Mouse (Mus musculus): ENCODE measurements at regions not wholly inside any gene's neighbourhood (a gene's known extent, or its start where the extent isn't known, plus 50 kb on each side); places are given as distances from the start of the nearest gene placed in this dataset.
"Not testable (repeated sequence)": the region's sequence is repeated elsewhere in the genome, so short reads cannot be mapped to it uniquely, and the experiment has no call there.

DNA sequence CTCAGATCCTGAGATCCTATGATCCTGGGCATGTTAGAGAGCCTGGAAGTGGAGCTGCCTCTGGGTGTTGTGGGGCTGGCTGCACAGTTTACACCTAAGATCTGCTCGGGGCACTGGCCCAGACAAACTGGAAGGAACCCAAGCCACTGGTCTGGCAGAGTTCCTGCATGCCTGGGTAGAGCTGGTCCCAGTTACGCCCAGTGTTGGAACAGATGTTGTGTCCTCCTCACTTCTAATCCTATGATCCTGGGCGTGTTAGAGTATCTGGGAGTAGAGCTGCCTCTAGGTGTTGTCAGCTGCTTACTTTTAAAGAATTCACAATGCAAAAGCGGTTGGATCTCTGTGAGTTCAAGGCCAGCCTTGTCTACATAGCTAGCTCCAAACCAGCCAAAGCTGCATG lies 67.4 kb upstream of the Nt5e start:
- Histone ChIP-seq H3K4me1 (ENCODE audit: control insufficient read depth, insufficient read depth, low read length) (no peaks in the 10 kb centered on the region), H3K9ac (ENCODE audit: low read length) (no peak overlapping the region), H3K27ac (replicated peaks; ENCODE audit: low read depth, low read length) (no peak overlapping the region), H3K36me3 (ENCODE audit: control insufficient read depth, insufficient read depth, low read length) (no peaks in the 10 kb centered on the region), H3K4me3 (ENCODE audit: low read depth, low read length) (no peak overlapping the region), H3K4me2 (ENCODE audit: low read depth, severe bottlenecking) (no peak overlapping the region), H3K9me3 (ENCODE audit: control insufficient read depth, low read length) (no peaks in the 10 kb centered on the region), H3K27me3 (ENCODE audit: control insufficient read depth, insufficient read depth, low read length) (no peaks in the 10 kb centered on the region)
- DNase-seq (ENCODE audit: low spot score) (no peak), ATAC-seq (ENCODE audit: insufficient number of reproducible peaks, low FRiP score, low TSS enrichment, low read depth) (no peak)
- 87% methylated on average over 4 of the region's 4 CpGs for WGBS

DNA sequence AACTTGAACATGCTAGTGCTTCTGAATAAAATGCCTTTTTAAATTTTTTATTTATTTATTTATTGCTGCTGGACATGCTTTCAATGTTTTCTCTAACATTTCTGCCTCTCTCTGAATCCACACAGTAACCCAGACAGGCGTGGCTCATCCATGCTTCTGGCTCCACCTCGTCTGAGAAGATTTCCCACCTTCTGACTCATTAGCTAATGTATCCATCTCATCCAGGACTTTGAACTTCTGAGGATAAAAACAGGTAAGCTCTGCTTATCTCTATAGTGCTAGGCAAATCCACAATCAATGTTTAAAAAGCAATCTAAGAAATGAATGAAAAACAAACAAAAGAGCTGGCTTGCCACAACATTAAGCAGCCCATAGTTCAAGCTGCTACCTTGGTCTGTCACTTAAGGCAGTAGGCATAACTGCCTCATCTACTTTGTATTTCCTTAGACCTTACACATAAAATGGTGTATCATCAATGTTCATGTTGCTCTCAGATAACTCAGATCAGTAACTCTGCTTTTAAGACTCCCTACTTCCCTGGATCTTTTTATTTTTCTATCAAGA lies 66.8 kb upstream of the Nt5e start:
- Histone ChIP-seq H3K4me3 (ENCODE audit: low read depth, low read length) (no peak overlapping the region), H3K4me2 (ENCODE audit: low read depth, severe bottlenecking) (no peak overlapping the region), H3K9ac (ENCODE audit: low read length) (no peak overlapping the region), H3K27ac (replicated peaks; ENCODE audit: low read depth, low read length) (no peak overlapping the region), H3K4me1 (ENCODE audit: control insufficient read depth, insufficient read depth, low read length) (no peaks in the 10 kb centered on the region), H3K27me3 (ENCODE audit: control insufficient read depth, insufficient read depth, low read length) (no peaks in the 10 kb centered on the region), H3K36me3 (ENCODE audit: control insufficient read depth, insufficient read depth, low read length) (no peaks in the 10 kb centered on the region), H3K9me3 (ENCODE audit: control insufficient read depth, low read length) (no peaks in the 10 kb centered on the region)
- ATAC-seq (ENCODE audit: insufficient number of reproducible peaks, low FRiP score, low TSS enrichment, low read depth): no peak
- 78% methylated on average over 2 of the region's 2 CpGs for WGBS
- DNase-seq (ENCODE audit: low spot score): no peak

DNA sequence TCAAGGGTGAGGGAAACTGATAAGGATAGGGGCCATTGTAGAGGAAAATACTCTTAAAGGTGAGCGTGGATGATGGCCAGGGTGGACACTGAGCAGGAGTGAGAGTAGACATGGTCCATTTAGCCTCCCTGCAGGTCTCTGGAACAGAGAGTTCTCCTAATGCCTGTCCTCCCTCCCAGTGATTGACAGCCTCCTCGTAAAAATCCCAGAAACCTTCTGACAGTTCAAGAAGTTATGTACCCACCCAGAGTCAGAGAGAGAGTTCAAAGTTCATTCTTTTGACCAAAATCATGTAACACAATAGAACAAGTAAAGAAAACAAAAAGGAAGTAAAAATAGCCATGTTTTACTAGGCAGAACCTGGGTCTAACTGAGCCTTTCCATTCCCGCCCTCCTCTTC lies 64.5 kb upstream of the Nt5e start:
- Histone ChIP-seq H3K4me3 (ENCODE audit: low read depth, low read length) (no peak overlapping the region), H3K9ac (ENCODE audit: low read length) (no peak overlapping the region), H3K4me1 (ENCODE audit: control insufficient read depth, insufficient read depth, low read length) (no peaks in the 10 kb centered on the region), H3K9me3 (ENCODE audit: control insufficient read depth, low read length) (no peaks in the 10 kb centered on the region), H3K27me3 (ENCODE audit: control insufficient read depth, insufficient read depth, low read length) (no peaks in the 10 kb centered on the region), H3K36me3 (ENCODE audit: control insufficient read depth, insufficient read depth, low read length) (no peaks in the 10 kb centered on the region), H3K27ac (replicated peaks; ENCODE audit: low read depth, low read length) (no peak overlapping the region), H3K4me2 (ENCODE audit: low read depth, severe bottlenecking) (no peak overlapping the region)
- DNase-seq (ENCODE audit: low spot score) (no peak), ATAC-seq (ENCODE audit: insufficient number of reproducible peaks, low FRiP score, low TSS enrichment, low read depth) (no peak)
- WGBS: 81% methylated on average over 3 of the region's 3 CpGs

DNA sequence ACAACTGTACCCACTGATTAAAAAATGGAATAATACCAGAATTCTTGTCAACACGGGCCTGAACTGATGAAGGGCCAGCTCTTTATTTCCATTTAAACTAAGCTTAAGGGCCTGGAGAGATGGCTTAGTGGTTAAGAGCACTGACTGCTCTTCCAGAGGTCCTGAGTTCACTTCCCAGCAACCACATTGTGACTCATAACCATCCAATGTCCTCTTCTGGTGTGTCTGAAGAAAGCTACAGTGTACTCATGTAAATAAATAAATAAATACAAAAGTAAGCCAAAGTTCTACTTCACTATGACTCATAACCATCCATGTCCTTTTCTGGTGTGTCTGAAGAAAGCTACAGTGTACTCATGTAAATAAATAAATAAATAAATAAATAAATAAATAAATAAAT lies 60.7 kb upstream of the Nt5e start:
- H3K9ac ChIP-seq (ENCODE audit: low read length); DNase-seq (ENCODE audit: low spot score); H3K4me2 ChIP-seq (ENCODE audit: low read depth, severe bottlenecking); H3K36me3 ChIP-seq (ENCODE audit: control insufficient read depth, insufficient read depth, low read length); H3K4me1 ChIP-seq (ENCODE audit: control insufficient read depth, insufficient read depth, low read length); ATAC-seq (ENCODE audit: insufficient number of reproducible peaks, low FRiP score, low TSS enrichment, low read depth); H3K27ac ChIP-seq (replicated peaks; ENCODE audit: low read depth, low read length); H3K27me3 ChIP-seq (ENCODE audit: control insufficient read depth, insufficient read depth, low read length); H3K4me3 ChIP-seq (ENCODE audit: low read depth, low read length); H3K9me3 ChIP-seq (ENCODE audit: control insufficient read depth, low read length): not testable (repeated sequence)
- 91% methylated on average over 1 of the region's 1 CpGs for WGBS

DNA sequence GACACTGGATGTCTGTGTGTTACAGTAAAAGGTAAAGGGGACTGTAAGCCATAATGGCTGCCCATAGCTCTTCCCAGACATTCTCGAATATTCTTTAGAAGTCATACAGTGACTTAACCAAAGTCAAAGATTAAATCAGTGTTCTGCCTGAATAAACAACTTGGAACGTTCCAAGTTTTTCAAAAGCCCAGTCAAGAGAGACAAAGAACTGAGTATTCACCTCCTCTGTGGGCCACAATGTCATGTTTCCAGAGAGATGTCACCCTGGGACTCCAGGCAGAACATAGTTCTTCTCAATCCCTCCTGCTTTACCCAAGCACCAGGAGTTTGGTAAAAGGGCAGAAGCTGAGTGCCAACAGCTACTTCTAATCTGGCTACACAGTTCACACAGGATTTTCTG lies 58.2 kb upstream of the Nt5e start:
- Histone ChIP-seq H3K4me1 (ENCODE audit: control insufficient read depth, insufficient read depth, low read length) (no peaks in the 10 kb centered on the region), H3K36me3 (ENCODE audit: control insufficient read depth, insufficient read depth, low read length) (no peaks in the 10 kb centered on the region), H3K9me3 (ENCODE audit: control insufficient read depth, low read length) (no peaks in the 10 kb centered on the region), H3K4me3 (ENCODE audit: low read depth, low read length) (no peak overlapping the region), H3K27ac (replicated peaks; ENCODE audit: low read depth, low read length) (no peak overlapping the region), H3K4me2 (ENCODE audit: low read depth, severe bottlenecking) (no peak overlapping the region), H3K9ac (ENCODE audit: low read length) (no peak overlapping the region), H3K27me3 (ENCODE audit: control insufficient read depth, insufficient read depth, low read length) (no peaks in the 10 kb centered on the region)
- no peak for ATAC-seq (ENCODE audit: insufficient number of reproducible peaks, low FRiP score, low TSS enrichment, low read depth)
- WGBS: 96% methylated on average over 2 of the region's 2 CpGs
- no peak for DNase-seq (ENCODE audit: low spot score)

DNA sequence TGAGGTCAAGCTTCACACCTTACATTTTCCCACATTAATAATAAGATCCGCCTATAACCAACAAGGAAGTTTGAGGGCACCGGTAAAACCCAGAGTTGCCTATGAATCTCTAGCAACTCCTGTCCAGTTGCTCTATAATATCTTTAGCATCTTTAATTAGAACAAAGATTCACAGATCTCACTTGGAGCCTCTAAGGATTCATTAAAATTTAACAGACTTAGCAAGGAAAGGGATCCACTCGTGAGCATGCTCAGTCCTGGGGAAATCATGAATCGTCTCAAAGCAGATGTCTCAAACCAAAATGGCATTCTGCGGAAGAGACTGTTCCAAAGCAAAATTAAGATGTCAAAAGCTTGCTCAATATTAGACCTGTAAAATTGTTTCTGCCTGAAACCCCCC lies 57.8 kb upstream of the Nt5e start:
- WGBS: 93% methylated on average over 5 of the region's 5 CpGs
- Histone ChIP-seq H3K9ac (ENCODE audit: low read length) (no peak overlapping the region), H3K9me3 (ENCODE audit: control insufficient read depth, low read length) (no peaks in the 10 kb centered on the region), H3K4me1 (ENCODE audit: control insufficient read depth, insufficient read depth, low read length) (no peaks in the 10 kb centered on the region), H3K4me2 (ENCODE audit: low read depth, severe bottlenecking) (no peak overlapping the region), H3K4me3 (ENCODE audit: low read depth, low read length) (no peak overlapping the region), H3K36me3 (ENCODE audit: control insufficient read depth, insufficient read depth, low read length) (no peaks in the 10 kb centered on the region), H3K27me3 (ENCODE audit: control insufficient read depth, insufficient read depth, low read length) (no peaks in the 10 kb centered on the region), H3K27ac (replicated peaks; ENCODE audit: low read depth, low read length) (no peak overlapping the region)
- ATAC-seq (ENCODE audit: insufficient number of reproducible peaks, low FRiP score, low TSS enrichment, low read depth) (no peak), DNase-seq (ENCODE audit: low spot score) (no peak)

DNA sequence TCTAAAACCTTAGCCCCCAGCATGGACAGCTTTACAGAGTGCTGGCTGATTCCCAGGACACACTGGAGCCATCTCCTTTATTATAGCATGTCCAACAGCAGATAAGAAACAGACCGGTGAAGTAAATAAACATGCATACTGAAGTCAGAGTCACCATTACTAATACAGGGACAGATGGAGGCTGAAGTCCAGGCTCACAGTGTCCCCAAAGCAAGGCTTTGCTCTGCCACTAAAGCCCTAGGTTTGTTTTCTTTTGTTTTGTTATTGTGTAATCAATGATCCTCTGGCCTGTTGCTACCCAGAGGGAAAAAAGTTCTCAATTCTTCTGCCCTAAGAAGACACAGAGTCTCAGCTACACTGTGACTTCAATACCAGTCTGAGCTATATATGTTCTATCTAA lies 56.2 kb upstream of the Nt5e start:
- H3K27ac ChIP-seq (replicated peaks; ENCODE audit: low read depth, low read length): no peak overlapping the region
- 76% methylated on average over 1 of the region's 1 CpGs for WGBS
- DNase-seq (ENCODE audit: low spot score): no peak
- H3K27me3 ChIP-seq (ENCODE audit: control insufficient read depth, insufficient read depth, low read length): no peaks in the 10 kb centered on the region
- H3K4me3 ChIP-seq (ENCODE audit: low read depth, low read length): no peak overlapping the region
- ATAC-seq (ENCODE audit: insufficient number of reproducible peaks, low FRiP score, low TSS enrichment, low read depth): no peak
- H3K9me3 ChIP-seq (ENCODE audit: control insufficient read depth, low read length): no peaks in the 10 kb centered on the region
- H3K4me1 ChIP-seq (ENCODE audit: control insufficient read depth, insufficient read depth, low read length): no peaks in the 10 kb centered on the region
- no peak overlapping the region for H3K4me2 ChIP-seq (ENCODE audit: low read depth, severe bottlenecking)
- H3K9ac ChIP-seq (ENCODE audit: low read length): no peak overlapping the region
- no peaks in the 10 kb centered on the region for H3K36me3 ChIP-seq (ENCODE audit: control insufficient read depth, insufficient read depth, low read length)

DNA sequence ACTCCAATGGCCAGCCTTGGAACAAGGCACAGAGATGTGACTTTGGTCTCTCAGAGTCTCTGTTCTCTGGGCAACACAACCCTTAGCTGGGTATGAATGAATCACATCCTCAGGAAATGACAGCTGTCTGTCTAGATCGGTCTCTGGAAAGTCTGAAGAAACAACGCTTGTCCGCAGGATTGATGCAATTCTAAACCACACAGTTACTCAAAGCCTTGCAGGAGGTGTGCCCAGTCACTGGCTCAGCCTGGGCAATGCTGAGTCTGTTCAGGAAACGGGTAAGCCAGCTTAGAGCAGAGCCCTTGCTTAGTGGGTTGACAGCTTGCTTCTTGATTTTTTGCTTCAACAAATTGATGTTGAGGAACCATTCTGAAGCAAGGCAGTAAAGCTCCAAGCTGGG lies 53.7 kb upstream of the Nt5e start:
- no peaks in the 10 kb centered on the region for H3K36me3 ChIP-seq (ENCODE audit: control insufficient read depth, insufficient read depth, low read length)
- no peak for DNase-seq (ENCODE audit: low spot score)
- no peaks in the 10 kb centered on the region for H3K4me1 ChIP-seq (ENCODE audit: control insufficient read depth, insufficient read depth, low read length)
- H3K27ac ChIP-seq (replicated peaks; ENCODE audit: low read depth, low read length): no peak overlapping the region
- no peaks in the 10 kb centered on the region for H3K9me3 ChIP-seq (ENCODE audit: control insufficient read depth, low read length)
- H3K27me3 ChIP-seq (ENCODE audit: control insufficient read depth, insufficient read depth, low read length): no peaks in the 10 kb centered on the region
- no peak overlapping the region for H3K4me3 ChIP-seq (ENCODE audit: low read depth, low read length)
- no peak overlapping the region for H3K4me2 ChIP-seq (ENCODE audit: low read depth, severe bottlenecking)
- H3K9ac ChIP-seq (ENCODE audit: low read length): no peak overlapping the region
- ATAC-seq (ENCODE audit: insufficient number of reproducible peaks, low FRiP score, low TSS enrichment, low read depth): no peak
- 86% methylated on average over 4 of the region's 4 CpGs for WGBS

DNA sequence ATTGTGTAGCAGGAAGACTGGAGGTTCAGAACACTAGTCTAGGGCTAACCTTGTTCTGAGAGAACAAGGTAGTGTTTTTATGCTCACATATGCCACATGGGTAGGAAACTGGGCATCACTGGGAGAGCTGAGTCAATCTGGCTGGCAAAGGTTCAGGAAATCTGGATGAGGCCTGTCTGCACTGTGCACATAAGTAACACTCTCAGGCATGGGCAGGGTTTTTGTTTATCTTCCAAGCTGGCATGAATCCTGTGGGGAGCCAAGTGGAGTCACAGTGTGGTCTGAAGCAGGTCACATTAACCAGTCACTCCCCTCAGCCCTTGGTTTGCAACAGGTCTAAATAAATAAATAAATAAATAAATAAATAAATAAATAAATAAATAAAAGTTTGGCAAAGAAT lies 53.0 kb upstream of the Nt5e start:
- H3K27me3 ChIP-seq (ENCODE audit: control insufficient read depth, insufficient read depth, low read length): no peaks in the 10 kb centered on the region
- no peak overlapping the region for H3K4me2 ChIP-seq (ENCODE audit: low read depth, severe bottlenecking)
- H3K9ac ChIP-seq (ENCODE audit: low read length): no peak overlapping the region
- DNase-seq (ENCODE audit: low spot score) (no peak), ATAC-seq (ENCODE audit: insufficient number of reproducible peaks, low FRiP score, low TSS enrichment, low read depth) (no peak)
- no peak overlapping the region for H3K4me3 ChIP-seq (ENCODE audit: low read depth, low read length)
- no peak overlapping the region for H3K27ac ChIP-seq (replicated peaks; ENCODE audit: low read depth, low read length)
- H3K4me1 ChIP-seq (ENCODE audit: control insufficient read depth, insufficient read depth, low read length): no peaks in the 10 kb centered on the region
- H3K36me3 ChIP-seq (ENCODE audit: control insufficient read depth, insufficient read depth, low read length): no peaks in the 10 kb centered on the region
- H3K9me3 ChIP-seq (ENCODE audit: control insufficient read depth, low read length): no peaks in the 10 kb centered on the region

Measured in limb, embryonic 11.5 days (tissue).